ENCODE assay signal across 8 mouse cellular contexts in genomic region chr4:152324641-152325562, GRCm38 (mm10). TPM values are rescaled to one million over a fixed set of nuclear protein-coding genes. Genes with fewer than 3 reads are reported as not detected.
DNase-seq lines count a peak whose midpoint lies in the region; ATAC-seq and TF ChIP-seq lines count a peak whose summit lies in the region.

No protein-coding gene starts in this region.

- peak overlapping the region; percentile 90 for H3K4me3 ChIP-seq in kidney, embryonic 16.5 days (ENCODE audit: low read length)
- peak overlapping the region; percentile 91 for H3K4me3 ChIP-seq in intestine, embryonic 14.5 days (ENCODE audit: low read depth, low read length)
- peak overlapping the region; percentile 82 for H3K4me3 ChIP-seq in myocyte

- peaks cover 15% of the 10 kb centered on the region for H3K36me3 ChIP-seq in kidney, embryonic 16.5 days (ENCODE audit: insufficient read depth, low read length)
- H3K36me3 ChIP-seq in intestine, embryonic 14.5 days (ENCODE audit: control insufficient read depth, insufficient read depth, low read length): peaks cover 22% of the 10 kb centered on the region
- H3K36me3 ChIP-seq in myocyte (ENCODE audit: control insufficient read depth, insufficient read depth): peaks cover 12% of the 10 kb centered on the region

- peaks cover 19% of the 10 kb centered on the region for H3K4me1 ChIP-seq in kidney, embryonic 16.5 days (ENCODE audit: insufficient read depth, low read length)
- peaks cover 15% of the 10 kb centered on the region for H3K4me1 ChIP-seq in intestine, embryonic 14.5 days (replicated peaks; ENCODE audit: control insufficient read depth, insufficient read depth, low read length)

- H3K4me2 ChIP-seq in kidney, embryonic 16.5 days (replicated peaks; ENCODE audit: low read depth, low read length): peak overlapping the region; percentile 44
- peak overlapping the region; percentile 37 for H3K4me2 ChIP-seq in intestine, embryonic 14.5 days (ENCODE audit: low read length)
- H3K4me2 ChIP-seq in myocyte (ENCODE audit: low read depth): peak overlapping the region; percentile 75

- no peak overlapping the region for H3K27ac ChIP-seq in kidney, embryonic 16.5 days (ENCODE audit: low read length)
- H3K27ac ChIP-seq in intestine, embryonic 14.5 days (ENCODE audit: low read depth): no peak overlapping the region

- 54% methylated on average over 16 of the region's 16 CpGs for WGBS in kidney, embryonic 16.5 days
- 54% methylated on average over 16 of the region's 16 CpGs for WGBS in intestine, embryonic 14.5 days

- intact Hi-C loops in left cerebral cortex, postnatal 14 days (cut with DNase I): no loop called here

- H3K9ac ChIP-seq in kidney, embryonic 16.5 days (replicated peaks; ENCODE audit: low read length): peak overlapping the region; percentile 45
- peak overlapping the region; percentile 37; the same call in 1 of the 2 replicates for H3K9ac ChIP-seq in intestine, embryonic 14.5 days (ENCODE audit: low read length)

- peak; percentile 37 for ATAC-seq in kidney, embryonic 16.5 days (ENCODE audit: low FRiP score, low TSS enrichment)
- ATAC-seq in common myeloid progenitor, adult 5-6 weeks (replicated peaks; ENCODE audit: low read depth, poor library complexity, severe bottlenecking): 0 out of 2 replicates have a peak, but pooled peaks have one; percentile 1
- ATAC-seq in intestine, embryonic 14.5 days (replicated peaks; ENCODE audit: low FRiP score, low TSS enrichment, low read depth): peak; percentile 33; the same call in 1 of the 2 replicates

- H3K9me3 ChIP-seq in kidney, embryonic 16.5 days (ENCODE audit: low read length): no peaks in the 10 kb centered on the region
- no peaks in the 10 kb centered on the region for H3K9me3 ChIP-seq in intestine, embryonic 14.5 days (ENCODE audit: control insufficient read depth, low read length)

- H3K27me3 ChIP-seq in kidney, embryonic 16.5 days (ENCODE audit: insufficient read depth, low read length): no peaks in the 10 kb centered on the region
- no peaks in the 10 kb centered on the region for H3K27me3 ChIP-seq in intestine, embryonic 14.5 days (replicated peaks; ENCODE audit: control insufficient read depth, insufficient read depth, low read length)
- no peaks in the 10 kb centered on the region for H3K27me3 ChIP-seq in myocyte (ENCODE audit: control insufficient read depth, insufficient read depth, insufficient read length)

- H3K79me2 ChIP-seq in myocyte (ENCODE audit: control insufficient read depth, insufficient read depth): peaks cover 42% of the 10 kb centered on the region

- TF ChIP-seq POLR2A in myocyte (IDR thresholded peaks at IDR 0.05; ENCODE audit: insufficient read length, low read depth): no peak

- DNase-seq in kidney, adult 11 months: no peak
- no peak for DNase-seq in intestine, embryonic 14.5 days (ENCODE audit: low spot score)
- no peak for DNase-seq in left cerebral cortex, postnatal 14 days (ENCODE audit: low spot score in 2 of 2)
- no peak for DNase-seq in ovary, postnatal 36 days (ENCODE audit: low spot score)
- DNase-seq in kidney, adult 18-20 months: no peak

- peak overlapping the region; percentile 58 for H3ac ChIP-seq in myocyte (ENCODE audit: control insufficient read depth, insufficient read length)

TF ChIP-seq in myocyte, 11 proteins besides CTCF, POLR2A, EP300 and RAD21:
- TF ChIP-seq POLR2AphosphoS2 (IDR thresholded peaks at IDR 0.05; ENCODE audit: insufficient read length, low read depth) (no peak), USF1 (IDR thresholded peaks at IDR 0.05; ENCODE audit: low read depth) (no peak), MAX (IDR thresholded peaks at IDR 0.05; ENCODE audit: low read depth) (no peak), TCF12 (IDR thresholded peaks at IDR 0.05; ENCODE audit: insufficient read depth, poor library complexity, severe bottlenecking) (no peak), MYOD1 (IDR thresholded peaks at IDR 0.05; ENCODE audit: control insufficient read depth in 1 of 3, insufficient read length in 2 of 3, low read depth in 2 of 3) (no peak), MYOG (IDR thresholded peaks at IDR 0.05; ENCODE audit: control insufficient read depth in 1 of 3, insufficient read depth in 1 of 3, insufficient read length in 2 of 3, low read depth in 2 of 3) (no peak), CEBPB (IDR thresholded peaks at IDR 0.05; ENCODE audit: insufficient read depth, poor library complexity, severe bottlenecking) (no peak), E2F4 (IDR thresholded peaks at IDR 0.05; ENCODE audit: insufficient read depth) (no peak), TCF3 (IDR thresholded peaks at IDR 0.05; ENCODE audit: insufficient read length, low read depth) (no peak), SRF (IDR thresholded peaks at IDR 0.05; ENCODE audit: control insufficient read depth, insufficient read length, low read depth) (no peak), REST (IDR thresholded peaks at IDR 0.05; ENCODE audit: insufficient read depth, insufficient read length) (no peak)

RNA-seq across cellular contexts. Expression of gene Rpl22, which starts 0.6 kb away (rescaled TPM):
- 295 and 333 TPM in 2 replicates for polyA plus RNA-seq in kidney, embryonic 16.5 days (2015; fragmentation: Nextera tagmentation; extraction: Ambion mirVana)
- total RNA-seq in common myeloid progenitor, adult 5-6 weeks (2017): 3,442 and 3,905 TPM in 2 replicates
- polyA plus RNA-seq in intestine, embryonic 14.5 days (2014; fragmentation: Nextera tagmentation; extraction: Ambion mirVana): 473 and 504 TPM in 2 replicates
- 1,218 TPM for polyA plus RNA-seq in myocyte (2012; fragmentation: generic; extraction: Trizol)
- total RNA-seq in left cerebral cortex, postnatal 14 days (2021): 100 to 1,000 TPM; 182 to 187 TPM

RNA-seq across cellular contexts. Expression of gene Rnf207, which starts 6.1 kb away (rescaled TPM):
- polyA plus RNA-seq in kidney, embryonic 16.5 days (2015; fragmentation: Nextera tagmentation; extraction: Ambion mirVana): 1.2 and 1.6 TPM in 2 replicates
- not detected in 2 replicates for total RNA-seq in common myeloid progenitor, adult 5-6 weeks (2017)
- 1.7 and 1.8 TPM in 2 replicates for polyA plus RNA-seq in intestine, embryonic 14.5 days (2014; fragmentation: Nextera tagmentation; extraction: Ambion mirVana)
- 0.52 TPM for polyA plus RNA-seq in myocyte (2012; fragmentation: generic; extraction: Trizol)
- total RNA-seq in left cerebral cortex, postnatal 14 days (2021): 1 to 10 TPM; 5.3 to 7.4 TPM

RNA-seq across cellular contexts. Expression of gene Chd5, which starts 13.5 kb away (rescaled TPM):
- polyA plus RNA-seq in kidney, embryonic 16.5 days (2015; fragmentation: Nextera tagmentation; extraction: Ambion mirVana): 0.12 and 0.35 TPM in 2 replicates
- under 0.01 and 0.05 TPM in 2 replicates for total RNA-seq in common myeloid progenitor, adult 5-6 weeks (2017)
- polyA plus RNA-seq in intestine, embryonic 14.5 days (2014; fragmentation: Nextera tagmentation; extraction: Ambion mirVana): 1.1 and 1.7 TPM in 2 replicates
- 1.0 TPM for polyA plus RNA-seq in myocyte (2012; fragmentation: generic; extraction: Trizol)
- 100 to 1,000 TPM; 160 to 177 TPM for total RNA-seq in left cerebral cortex, postnatal 14 days (2021)

RNA-seq across cellular contexts. Expression of gene Icmt, which starts 27.9 kb away (rescaled TPM):
- 32.0 and 32.6 TPM in 2 replicates for polyA plus RNA-seq in kidney, embryonic 16.5 days (2015; fragmentation: Nextera tagmentation; extraction: Ambion mirVana)
- 12.2 and 17.7 TPM in 2 replicates for total RNA-seq in common myeloid progenitor, adult 5-6 weeks (2017)
- polyA plus RNA-seq in intestine, embryonic 14.5 days (2014; fragmentation: Nextera tagmentation; extraction: Ambion mirVana): 22.0 and 25.8 TPM in 2 replicates
- polyA plus RNA-seq in myocyte (2012; fragmentation: generic; extraction: Trizol): 30.8 TPM
- total RNA-seq in left cerebral cortex, postnatal 14 days (2021): 10 to 100 TPM; 43.1 to 45.0 TPM

RNA-seq across cellular contexts. Expression of gene Hes3, which starts 33.4 kb away (rescaled TPM):
- not detected in 2 replicates for polyA plus RNA-seq in kidney, embryonic 16.5 days (2015; fragmentation: Nextera tagmentation; extraction: Ambion mirVana)
- total RNA-seq in common myeloid progenitor, adult 5-6 weeks (2017): not detected in 2 replicates
- polyA plus RNA-seq in intestine, embryonic 14.5 days (2014; fragmentation: Nextera tagmentation; extraction: Ambion mirVana): not detected in 2 replicates
- 0.02 TPM for polyA plus RNA-seq in myocyte (2012; fragmentation: generic; extraction: Trizol)
- total RNA-seq in left cerebral cortex, postnatal 14 days (2021): under 1 TPM; 0.20 to 0.42 TPM
